Mouse (Mus musculus) hindbrain, embryonic 16.5 days (tissue): ENCODE measurements around the gene Pitpnc1. TPM values are rescaled to one million over a fixed set of nuclear protein-coding genes. Genes with fewer than 3 reads are reported as not detected.

Experiments used
- ATAC-seq: fragments of 200-750 bp; cut with Nextera tagmentation; 2 replicates; pipeline ENCODE4 v1.8.0; 2017; ENCODE audit warnings: moderate TSS enrichment, moderate library complexity
- H3K27ac ChIP-seq: fragments of 300-500 bp; sonication (generic); 2 replicates; pipeline ENCODE4 v1.5.1; 2014; ENCODE audit warnings: low read depth, mild to moderate bottlenecking, control low read depth, low read length, moderate library complexity
- H3K27me3 ChIP-seq: fragments of 300-500 bp; sonication (generic); replicated peaks from 2 replicates; pipeline ENCODE4 v1.6.1; 2014; ENCODE audit warnings: low read length; ENCODE audit not compliant: control insufficient read depth, insufficient read depth
- H3K36me3 ChIP-seq: fragments of 300-500 bp; sonication (generic); 2 replicates; pipeline ENCODE4 v1.6.1; 2014; ENCODE audit warnings: mild to moderate bottlenecking, low read length, moderate library complexity, mixed read lengths; ENCODE audit not compliant: control insufficient read depth, insufficient read depth
- H3K4me1 ChIP-seq: fragments of 300-500 bp; sonication (generic); 2 replicates; pipeline ENCODE4 v1.6.1; 2014; ENCODE audit warnings: low read depth, low read length; ENCODE audit not compliant: control insufficient read depth, insufficient read depth
- H3K4me2 ChIP-seq: fragments of 300-500 bp; sonication (generic); 2 replicates; pipeline ENCODE4 v1.6.1; 2014; ENCODE audit warnings: mild to moderate bottlenecking, low read length, control low read depth, moderate library complexity
- H3K4me3 ChIP-seq: fragments of 300-500 bp; sonication (generic); 2 replicates; pipeline ENCODE4 v1.5.1; 2014; ENCODE audit warnings: mild to moderate bottlenecking, low read length, control low read depth, moderate library complexity
- H3K9ac ChIP-seq: fragments of 300-500 bp; sonication (generic); 2 replicates; pipeline ENCODE4 v1.6.1; 2014; ENCODE audit warnings: low read depth, mild to moderate bottlenecking, control low read depth, low read length, moderate library complexity
- H3K9me3 ChIP-seq: fragments of 300-500 bp; sonication (generic); 2 replicates; pipeline ENCODE4 v1.6.1; 2014; ENCODE audit warnings: mild to moderate bottlenecking, low read length, moderate library complexity; ENCODE audit not compliant: control insufficient read depth
- WGBS: fragments of 180-500 bp; shearing (Covaris S2); extraction: QIAGEN DNeasy Blood & Tissue Kit; methylation state at CpG from one replicate; pipeline ENCODE4 v1.1.7; 2014; 5-methylcytosine and 5-hydroxymethylcytosine counted together
- polyA plus RNA-seq: library from polyadenylated mRNA; unstranded; fragments of >200 nt; fragmentation: Nextera tagmentation; extraction: Ambion mirVana; gene quantifications from 2 replicates; pipeline ENCODE4 v1.2.1, GENCODE M21; 2015

Pitpnc1 gene
- polyA plus RNA-seq, 1 experiment from 2014 or later: 43.0 TPM

DNA sequence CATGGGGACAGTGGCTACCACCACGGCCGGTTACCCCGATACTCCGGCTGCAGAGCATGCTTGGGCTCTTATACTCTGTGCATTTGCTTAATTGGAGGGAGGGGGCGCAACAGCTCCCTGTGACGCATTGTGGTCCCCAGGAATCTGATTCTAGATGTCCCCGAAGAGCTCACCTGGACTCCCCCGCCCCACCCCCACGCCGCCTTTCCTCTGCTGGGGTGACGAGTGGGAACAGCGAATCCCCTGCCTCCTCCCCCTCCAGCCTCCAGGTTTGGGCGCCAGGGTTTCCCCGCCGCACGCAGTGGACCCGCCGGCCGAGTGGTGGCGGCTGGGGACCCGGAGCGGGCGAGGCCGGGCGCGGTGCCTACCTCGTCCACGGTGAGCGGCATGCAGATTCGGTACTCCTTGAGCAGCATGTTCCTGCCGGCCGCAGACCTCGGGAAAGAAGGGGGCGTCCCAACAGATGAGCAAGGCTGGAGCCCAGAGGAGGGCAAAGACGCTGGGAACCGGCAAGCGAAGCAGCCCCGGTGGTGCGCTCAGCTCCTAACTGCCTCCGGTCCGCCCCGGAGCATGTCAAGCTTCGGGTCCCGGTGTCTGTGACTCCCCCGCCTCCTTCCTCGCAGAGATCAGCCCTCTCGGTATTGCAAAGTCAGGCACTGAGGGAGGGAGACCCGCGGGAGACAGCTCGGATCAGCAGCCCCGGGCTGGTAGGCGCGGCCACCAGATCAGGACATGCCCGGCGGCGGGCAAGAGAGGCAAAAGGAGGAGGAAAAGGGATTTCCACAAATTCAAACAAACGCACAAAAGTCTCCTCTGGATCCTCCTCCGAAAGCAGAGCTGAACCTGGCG lies 752 bp downstream of the Pitpnc1 start:
- Histone ChIP-seq H3K4me2 (peak overlapping the region; percentile 66), H3K36me3 (no peaks in the 10 kb centered on the region), H3K27me3 (no peaks in the 10 kb centered on the region), H3K4me3 (peak overlapping the region; percentile 82), H3K9me3 (no peaks in the 10 kb centered on the region), H3K4me1 (peaks cover 16% of the 10 kb centered on the region), H3K9ac (peak overlapping the region; percentile 92), H3K27ac (peak overlapping the region; percentile 90)
- ATAC-seq: peak; percentile 64
- WGBS: under 1% methylated on average over 56 of the region's 59 CpGs

DNA sequence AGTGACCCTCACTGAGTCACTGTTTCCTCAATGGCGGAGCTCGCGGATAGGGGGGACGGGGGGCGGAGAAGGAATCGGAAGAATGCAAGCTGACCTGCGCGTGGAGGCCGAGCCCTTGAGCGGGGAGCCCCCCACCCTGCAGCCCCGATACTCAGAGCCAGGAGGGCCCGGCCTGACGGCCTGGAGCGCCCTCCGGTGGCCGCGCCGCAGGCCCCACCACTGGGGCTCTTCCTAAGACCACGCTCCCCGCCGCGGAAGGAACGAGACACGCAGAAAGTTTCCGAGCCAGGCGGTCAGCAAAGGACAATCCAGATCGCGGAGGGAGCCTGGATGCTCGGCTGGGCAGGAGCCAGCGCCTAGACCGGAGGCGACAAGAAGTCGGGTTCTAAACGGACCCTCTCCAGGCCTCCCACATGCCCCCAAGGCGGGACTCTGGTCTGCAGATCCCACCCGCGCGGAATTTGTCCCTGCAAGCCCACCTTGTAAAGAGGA lies 1.4 kb downstream of the Pitpnc1 start:
- no peaks in the 10 kb centered on the region for H3K9me3 ChIP-seq
- peak overlapping the region; percentile 82 for H3K4me3 ChIP-seq
- peak overlapping the region; percentile 90 for H3K27ac ChIP-seq
- 0% methylated on average over 38 of the region's 38 CpGs for WGBS
- H3K9ac ChIP-seq: peak overlapping the region; percentile 92
- H3K4me2 ChIP-seq: peak overlapping the region; percentile 66
- H3K27me3 ChIP-seq: no peaks in the 10 kb centered on the region
- H3K36me3 ChIP-seq: no peaks in the 10 kb centered on the region
- peaks cover 16% of the 10 kb centered on the region for H3K4me1 ChIP-seq
- peak; percentile 89 for ATAC-seq

DNA sequence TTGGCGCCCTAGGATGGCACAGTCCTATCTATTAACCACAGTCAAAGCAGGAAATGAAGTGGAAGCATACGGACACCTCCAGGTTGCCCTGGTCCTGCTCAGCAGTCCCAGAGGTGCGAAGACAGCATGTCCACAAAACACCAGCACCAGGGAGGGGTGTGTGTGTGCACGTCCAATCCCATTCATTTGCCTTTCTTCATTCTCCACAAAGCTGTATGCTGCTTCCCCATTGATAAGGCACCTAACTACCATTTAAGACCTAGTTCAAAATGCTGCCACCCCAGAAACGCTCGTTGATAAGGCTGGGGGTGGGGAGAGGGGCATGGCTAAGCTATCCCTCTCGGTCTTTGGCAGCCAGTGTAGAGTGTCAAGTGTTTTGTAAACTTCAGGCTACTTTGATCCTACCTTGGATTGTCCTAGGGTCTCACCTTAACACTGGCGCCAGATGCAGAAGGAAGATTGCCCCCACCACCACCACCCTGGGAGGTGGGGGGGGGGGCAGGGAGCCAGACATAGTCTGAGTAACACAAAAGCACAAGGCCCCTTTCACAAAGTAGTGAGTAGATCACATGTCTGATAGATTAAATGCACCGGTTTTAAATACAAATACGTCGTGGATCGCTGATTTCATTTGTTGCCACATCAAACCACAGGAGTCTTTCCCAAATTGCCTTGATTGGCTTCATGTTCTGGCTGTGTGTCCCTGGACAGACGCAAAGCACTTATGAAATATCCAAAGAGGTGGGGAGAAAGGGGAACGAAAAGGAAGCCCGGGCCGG lies 2.1 kb downstream of the Pitpnc1 start:
- H3K27ac ChIP-seq: peak overlapping the region; percentile 90
- no peaks in the 10 kb centered on the region for H3K36me3 ChIP-seq
- H3K4me3 ChIP-seq: peak overlapping the region; percentile 82
- peak overlapping the region; percentile 92 for H3K9ac ChIP-seq
- 18% methylated on average over 16 of the region's 16 CpGs for WGBS
- peak overlapping the region; percentile 66 for H3K4me2 ChIP-seq
- H3K4me1 ChIP-seq: peaks cover 16% of the 10 kb centered on the region
- no peaks in the 10 kb centered on the region for H3K9me3 ChIP-seq
- peak; percentile 4; the same call in 1 of the 2 replicates for ATAC-seq
- no peaks in the 10 kb centered on the region for H3K27me3 ChIP-seq

DNA sequence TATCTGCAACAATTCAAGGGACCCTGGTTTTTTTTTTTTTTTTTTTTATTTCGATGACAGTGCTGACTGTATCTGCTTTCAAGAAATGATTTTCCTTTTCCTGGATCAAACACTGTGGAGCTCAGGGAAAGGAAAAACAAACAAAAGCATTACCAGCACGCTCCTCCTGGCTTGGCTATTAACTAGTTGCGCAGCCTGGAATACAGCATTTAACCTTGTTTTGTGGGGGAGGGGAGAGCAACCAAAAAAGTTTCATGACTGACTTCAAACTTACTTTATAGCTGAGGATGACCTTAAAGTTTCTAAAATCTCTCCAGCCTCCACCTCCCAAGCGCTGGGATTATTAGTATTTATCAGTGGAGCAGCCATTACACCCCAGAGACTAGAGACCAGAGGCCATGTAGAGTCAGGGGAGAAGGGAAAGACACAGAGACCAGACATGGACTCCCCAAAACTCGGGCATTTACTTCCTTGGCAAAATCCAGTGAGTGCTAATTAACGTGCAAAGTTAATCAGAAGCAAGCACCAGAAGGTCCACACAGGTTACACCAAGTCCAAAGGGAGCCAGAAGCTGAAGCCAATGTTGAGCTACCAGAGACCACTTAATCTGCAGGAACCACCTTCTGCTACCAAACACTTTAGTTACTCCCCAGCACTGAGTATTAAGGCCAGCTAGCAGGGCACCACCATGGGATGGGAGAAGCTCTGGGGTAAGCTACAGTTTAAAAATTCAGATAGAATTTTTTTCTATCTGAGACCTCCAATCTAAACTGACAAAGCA lies 3.7 kb downstream of the Pitpnc1 start:
- 79% methylated on average over 6 of the region's 6 CpGs for WGBS
- no peaks in the 10 kb centered on the region for H3K27me3 ChIP-seq
- no peak overlapping the region for H3K4me2 ChIP-seq
- H3K9ac ChIP-seq: no peak overlapping the region
- H3K36me3 ChIP-seq: no peaks in the 10 kb centered on the region
- H3K27ac ChIP-seq: no peak overlapping the region
- no peak for ATAC-seq
- H3K9me3 ChIP-seq: no peaks in the 10 kb centered on the region
- no peak overlapping the region for H3K4me3 ChIP-seq
- H3K4me1 ChIP-seq: peaks cover 16% of the 10 kb centered on the region

DNA sequence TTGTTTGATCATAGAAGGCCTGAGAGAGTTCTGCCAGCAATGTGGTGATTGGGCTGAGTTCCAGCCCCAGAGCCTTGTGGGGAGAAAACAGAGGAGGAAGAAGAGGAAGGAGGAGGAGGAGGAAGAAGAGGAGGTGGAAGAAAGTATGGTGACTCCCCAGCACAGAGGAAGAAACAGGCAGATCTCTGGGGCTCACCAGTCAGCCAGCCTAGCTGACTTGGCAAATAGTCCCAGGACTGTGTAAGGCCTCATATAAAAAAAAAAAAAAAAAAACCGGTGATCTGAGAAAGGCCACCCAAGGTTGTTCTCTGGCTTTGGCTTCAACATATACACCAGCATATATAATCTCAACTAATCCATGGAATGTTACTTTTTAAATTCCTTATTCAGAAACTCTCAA lies 4.5 kb downstream of the Pitpnc1 start:
- H3K36me3 ChIP-seq: no peaks in the 10 kb centered on the region
- H3K9ac ChIP-seq: no peak overlapping the region
- no peaks in the 10 kb centered on the region for H3K27me3 ChIP-seq
- no peak overlapping the region for H3K27ac ChIP-seq
- H3K9me3 ChIP-seq: no peaks in the 10 kb centered on the region
- no peak overlapping the region for H3K4me3 ChIP-seq
- peaks cover 13% of the 10 kb centered on the region for H3K4me1 ChIP-seq
- ATAC-seq: no peak
- H3K4me2 ChIP-seq: no peak overlapping the region
- 54% methylated on average over 1 of the region's 1 CpGs for WGBS

DNA sequence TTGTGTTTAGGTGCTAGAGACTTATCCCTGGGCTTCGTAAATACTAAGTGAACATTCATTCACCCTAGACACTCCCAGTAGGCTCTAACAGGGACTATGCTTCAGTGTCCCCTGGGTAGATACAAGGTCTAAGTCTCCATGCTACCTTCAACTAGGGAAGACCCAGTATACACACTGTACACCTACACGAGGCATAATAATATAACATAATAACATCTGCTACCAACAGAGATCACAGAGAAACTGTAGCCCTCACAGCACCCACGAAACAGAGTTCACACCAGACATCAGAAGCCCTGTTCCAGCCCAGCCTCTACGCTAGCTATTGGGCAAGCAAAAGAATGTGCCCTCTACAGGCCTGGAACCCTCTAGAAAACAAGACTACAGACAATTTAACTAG lies 5.5 kb downstream of the Pitpnc1 start:
- Histone ChIP-seq H3K27me3 (no peaks in the 10 kb centered on the region), H3K36me3 (no peaks in the 10 kb centered on the region), H3K4me1 (peaks cover 11% of the 10 kb centered on the region), H3K27ac (no peak overlapping the region), H3K9ac (no peak overlapping the region), H3K4me2 (no peak overlapping the region), H3K9me3 (no peaks in the 10 kb centered on the region), H3K4me3 (no peak overlapping the region)
- WGBS: 97% methylated on average over 4 of the region's 4 CpGs
- ATAC-seq: no peak

DNA sequence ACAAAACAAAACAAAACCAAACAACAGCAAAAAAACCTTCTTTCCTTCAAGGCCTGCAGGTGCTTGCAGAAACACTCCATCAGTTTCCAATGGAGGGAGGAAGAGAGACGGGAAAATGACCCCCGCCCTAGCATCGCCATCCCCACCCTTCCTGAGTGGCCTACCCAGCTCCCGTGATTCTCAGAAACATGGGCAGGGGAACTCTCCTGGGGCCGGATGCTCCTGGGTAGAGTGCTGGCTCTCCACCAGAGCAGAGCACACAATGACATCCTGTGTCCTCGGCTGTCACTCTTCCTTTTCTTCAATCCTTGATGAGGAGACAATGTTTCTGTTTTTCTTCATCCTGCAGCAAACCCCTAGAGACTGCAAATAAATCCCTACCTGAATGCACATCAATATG lies 6.4 kb downstream of the Pitpnc1 start:
- Histone ChIP-seq H3K27ac (no peak overlapping the region), H3K4me1 (peaks cover 11% of the 10 kb centered on the region), H3K4me2 (no peak overlapping the region), H3K9me3 (no peaks in the 10 kb centered on the region), H3K27me3 (no peaks in the 10 kb centered on the region), H3K9ac (no peak overlapping the region), H3K4me3 (no peak overlapping the region), H3K36me3 (no peaks in the 10 kb centered on the region)
- WGBS: 48% methylated on average over 6 of the region's 6 CpGs
- no peak for ATAC-seq

DNA sequence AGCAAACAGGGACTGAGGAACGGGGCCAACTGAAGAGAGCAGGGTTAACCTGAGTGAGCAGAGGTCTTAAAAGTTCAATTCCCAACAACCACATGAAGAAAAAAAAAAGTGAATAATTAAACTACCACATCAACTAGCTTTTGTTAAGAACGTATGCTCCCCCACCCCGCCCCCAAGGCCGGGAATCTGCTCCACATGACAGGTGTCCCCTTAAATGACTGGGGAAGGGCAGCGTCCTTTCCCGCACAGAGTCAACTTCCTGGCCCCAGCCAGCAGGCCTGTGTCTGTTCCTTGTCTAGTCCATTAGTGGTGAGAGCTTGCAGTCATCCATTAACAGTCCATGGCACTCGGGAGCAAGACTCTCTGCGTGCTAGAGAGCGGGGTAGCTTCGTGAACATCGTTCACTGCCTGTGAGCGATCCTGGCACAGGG lies 7.2 kb downstream of the Pitpnc1 start:
- Histone ChIP-seq H3K4me1 (peaks cover 8% of the 10 kb centered on the region), H3K27me3 (no peaks in the 10 kb centered on the region), H3K4me3 (no peak overlapping the region), H3K27ac (no peak overlapping the region), H3K36me3 (no peaks in the 10 kb centered on the region), H3K4me2 (no peak overlapping the region), H3K9ac (no peak overlapping the region), H3K9me3 (no peaks in the 10 kb centered on the region)
- WGBS: 82% methylated on average over 12 of the region's 12 CpGs
- ATAC-seq: no peak
